Mouse (Mus musculus): ENCODE results near the gene Acsbg2.
A peak's percentile ranks its signal among the peaks of the same experiment; 100 is the strongest.

Acsbg2 gene

GRCm38 (mm10) chr17:56871767-56872166, 2.5 kb downstream of the Acsbg2 start:
- no peak for DNase-seq (ENCODE audit: low spot score)

- DNase-seq (ENCODE audit: low spot score): no peak
Observed at GRCm38 (mm10) chr17:56870287-56870953, 3.8 kb downstream of the Acsbg2 start.

GRCm38 (mm10) chr17:56869481-56869977, 4.7 kb downstream of the Acsbg2 start:
- DNase-seq (ENCODE audit: low spot score): no peak

GRCm38 (mm10) chr17:56866071-56866470, 8.2 kb downstream of the Acsbg2 start:
- no peak for DNase-seq (ENCODE audit: low spot score)

- no peak for DNase-seq (ENCODE audit: low spot score)
Observed at GRCm38 (mm10) chr17:56861197-56861596, 13.1 kb downstream of the Acsbg2 start.

- DNase-seq (ENCODE audit: low spot score): no peak
Observed at GRCm38 (mm10) chr17:56858922-56859321, 15.3 kb downstream of the Acsbg2 start.

GRCm38 (mm10) chr17:56858216-56858615, 16.0 kb downstream of the Acsbg2 start:
- peak; percentile 65 for DNase-seq (ENCODE audit: low spot score)

- DNase-seq (ENCODE audit: low spot score): no peak
Observed at GRCm38 (mm10) chr17:56855421-56855820, 18.8 kb downstream of the Acsbg2 start.

GRCm38 (mm10) chr17:56851167-56851566, 23.1 kb downstream of the Acsbg2 start:
- DNase-seq (ENCODE audit: low spot score): no peak

- DNase-seq (ENCODE audit: low spot score): no peak
Observed at GRCm38 (mm10) chr17:56849710-56850109, 24.5 kb downstream of the Acsbg2 start.

- DNase-seq (ENCODE audit: low spot score): no peak
Observed at GRCm38 (mm10) chr17:56848785-56849184, 25.5 kb downstream of the Acsbg2 start.

GRCm38 (mm10) chr17:56843678-56844077, 30.6 kb downstream of the Acsbg2 start:
- DNase-seq (ENCODE audit: low spot score): peak; percentile 44

GRCm38 (mm10) chr17:56842173-56842572, 32.1 kb downstream of the Acsbg2 start:
- DNase-seq (ENCODE audit: low spot score): no peak

- no peak for DNase-seq (ENCODE audit: low spot score)
Observed at GRCm38 (mm10) chr17:56840524-56840923, 33.7 kb downstream of the Acsbg2 start.

- DNase-seq (ENCODE audit: low spot score): no peak
Observed at GRCm38 (mm10) chr17:56836336-56836735, 37.9 kb downstream of the Acsbg2 start.

- no peak for DNase-seq (ENCODE audit: low spot score)
Observed at GRCm38 (mm10) chr17:56833381-56833780, 40.9 kb downstream of the Acsbg2 start.

- DNase-seq (ENCODE audit: low spot score): no peak
Observed at GRCm38 (mm10) chr17:56832918-56833317, 41.3 kb downstream of the Acsbg2 start.

- DNase-seq (ENCODE audit: low spot score): peak; percentile 98
Observed at GRCm38 (mm10) chr17:56831111-56831816, 43.0 kb downstream of the Acsbg2 start.

GRCm38 (mm10) chr17:56830411-56831110, 43.7 kb downstream of the Acsbg2 start, which contains the start of gene Rfx2:
Rfx2 (minus strand) TSS chr17:56831013.
- DNase-seq (ENCODE audit: low spot score): peak; percentile 19

- no peak for DNase-seq (ENCODE audit: low spot score)
Observed at GRCm38 (mm10) chr17:56829795-56830194, 44.5 kb downstream of the Acsbg2 start.

GRCm38 (mm10) chr17:56829171-56829570, 45.1 kb downstream of the Acsbg2 start:
- no peak for DNase-seq (ENCODE audit: low spot score)

GRCm38 (mm10) chr17:56826718-56827117, 47.5 kb downstream of the Acsbg2 start:
- no peak for DNase-seq (ENCODE audit: low spot score)

- DNase-seq (ENCODE audit: low spot score): no peak
Observed at GRCm38 (mm10) chr17:56823352-56823751, 50.9 kb downstream of the Acsbg2 start.
